Mouse (Mus musculus) embryonic fibroblast, embryonic 13.5 days (primary cell): Measurements from ENCODE around the gene Vmn1r44. TPM values are rescaled to one million over a fixed set of nuclear protein-coding genes. Genes with fewer than 3 reads are reported as not detected.
"Not testable (repeated sequence)": the region's sequence is repeated elsewhere in the genome, so short reads cannot be mapped to it uniquely, and the experiment has no call there.

Experiments
- H3K27ac ChIP-seq: 2 replicates; pipeline ENCODE4 v1.5.1; 2012; ENCODE audit warnings: low read length, control low read depth, inconsistent platforms; ENCODE audit not compliant: insufficient read depth
- H3K4me1 ChIP-seq: 2 replicates; pipeline ENCODE4 v1.6.1; 2011; ENCODE audit warnings: low read length; ENCODE audit not compliant: control insufficient read depth, insufficient read depth
- H3K4me3 ChIP-seq: 2 replicates; pipeline ENCODE4 v1.5.1; 2011; ENCODE audit warnings: mild to moderate bottlenecking, control low read depth, low read length; ENCODE audit not compliant: insufficient read depth
- CTCF ChIP-seq: IDR thresholded peaks from 2 replicates; pipeline ENCODE4 v1.5.1; 2011; ENCODE audit warnings: mild to moderate bottlenecking, control low read depth, low read length, moderate library complexity, borderline replicate concordance; ENCODE audit not compliant: insufficient read depth
- POLR2A ChIP-seq: IDR thresholded peaks from 2 replicates; pipeline ENCODE4 v1.6.1; 2011; ENCODE audit warnings: low read depth, mild to moderate bottlenecking, control low read depth, low read length, moderate library complexity
- polyA plus RNA-seq: library from polyadenylated mRNA; stranded (reverse); fragments of >200 nt; gene quantifications from 2 replicates; pipeline ENCODE4 v1.2.4, GENCODE M21; 2011; ENCODE audit warnings: low read depth; ENCODE audit not compliant: missing spikeins, insufficient read length

The Vmn1r44 gene
- not detected in 2 replicates for polyA plus RNA-seq

DNA sequence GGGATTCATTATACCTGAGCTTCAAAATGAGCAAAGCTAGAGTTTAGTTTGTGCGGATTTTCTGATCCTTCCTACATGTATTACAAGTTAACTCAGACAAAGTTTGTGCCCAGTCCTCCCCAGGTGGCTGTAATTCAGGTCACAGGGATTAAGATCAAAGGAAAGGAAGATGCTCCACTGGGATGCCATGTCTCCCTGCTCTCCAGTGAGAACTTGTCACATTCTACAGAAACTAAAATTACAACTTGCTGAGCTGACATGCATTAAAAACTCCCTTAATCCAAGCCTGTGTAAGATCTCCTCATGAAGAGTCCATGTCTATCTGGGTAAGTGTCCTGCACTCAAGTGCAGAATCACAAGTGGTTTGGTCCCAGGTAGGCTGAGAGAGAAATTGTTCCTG lies at the start of gene Vmn1r44:
Gene Vmn1r44 (plus strand): TSS at position 301 of the 400 bp plus-strand sequence.
- no peak for TF ChIP-seq CTCF
- TF ChIP-seq POLR2A, result no peak
- Histone ChIP-seq H3K4me3 (no peak within 1 kb of the TSS), H3K27ac (no peak within 1 kb of the TSS), H3K4me1 (no peaks in the 10 kb centered on the region)

GRCm38 (mm10) chr6:89857552-89857951 lies 25.9 kb upstream of the Vmn1r44 start:
- TF ChIP-seq CTCF, result no peak
- TF ChIP-seq POLR2A, result no peak
- H3K4me3 ChIP-seq, result no peak overlapping the region
- H3K4me1 ChIP-seq, result no peaks in the 10 kb centered on the region
- no peak overlapping the region for H3K27ac ChIP-seq

GRCm38 (mm10) chr6:89859839-89860238 lies 23.6 kb upstream of the Vmn1r44 start:
- H3K4me3 ChIP-seq, result no peak overlapping the region
- H3K27ac ChIP-seq, result no peak overlapping the region
- no peak for TF ChIP-seq CTCF
- TF ChIP-seq POLR2A, result no peak
- H3K4me1 ChIP-seq, result no peaks in the 10 kb centered on the region

DNA sequence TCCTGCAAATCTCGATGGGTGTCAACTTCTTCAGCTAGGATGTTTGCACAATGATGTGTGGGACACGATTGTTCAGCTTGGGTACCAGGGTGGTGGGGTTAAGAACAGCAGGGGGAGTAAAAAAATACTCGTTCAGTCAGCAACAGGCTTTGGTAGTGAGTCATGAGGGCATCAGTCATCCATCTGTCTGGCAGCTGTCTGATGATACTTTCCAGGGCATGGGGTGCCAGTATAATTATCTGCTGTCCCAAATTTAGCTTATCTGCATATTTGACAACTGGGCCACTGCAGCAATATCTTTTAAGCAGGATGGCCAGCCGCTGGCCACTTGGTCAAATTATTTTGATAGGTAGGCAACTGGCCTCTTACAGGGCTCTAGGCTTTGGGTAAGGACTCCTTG lies 19.7 kb upstream of the Vmn1r44 start:
- Histone ChIP-seq H3K4me1 (no peaks in the 10 kb centered on the region), H3K4me3 (no peak overlapping the region), H3K27ac (no peak overlapping the region)
- no peak for TF ChIP-seq POLR2A
- no peak for TF ChIP-seq CTCF

GRCm38 (mm10) chr6:89867276-89867675 lies 16.2 kb upstream of the Vmn1r44 start:
- H3K4me3 ChIP-seq, result no peak overlapping the region
- H3K27ac ChIP-seq, result peak overlapping the region; percentile 83; the same call in 1 of the 2 replicates
- no peak for TF ChIP-seq CTCF
- TF ChIP-seq POLR2A, result no peak
- H3K4me1 ChIP-seq, result no peaks in the 10 kb centered on the region

DNA sequence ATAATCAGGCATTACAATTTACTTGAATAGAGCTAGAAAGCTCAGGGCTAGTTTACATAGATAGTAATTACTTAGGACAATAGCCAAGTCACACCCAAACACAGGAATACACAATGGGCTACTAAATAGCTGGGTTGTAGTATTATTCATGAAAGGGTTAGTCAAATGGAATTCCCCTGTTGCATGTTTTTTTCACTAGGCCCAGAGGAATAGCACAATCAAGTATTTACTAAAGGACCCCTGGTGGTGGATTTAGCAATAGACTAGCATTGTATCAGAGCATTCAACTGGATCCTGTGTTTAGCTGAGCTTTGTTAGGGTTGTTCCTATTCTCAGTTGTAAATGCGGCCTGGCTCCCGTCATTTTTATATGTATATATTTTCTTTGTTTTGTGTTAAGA lies 15.5 kb upstream of the Vmn1r44 start:
- Histone ChIP-seq H3K4me3 (no peak overlapping the region), H3K27ac (no peak overlapping the region), H3K4me1 (no peaks in the 10 kb centered on the region)
- TF ChIP-seq POLR2A, result no peak
- TF ChIP-seq CTCF, result no peak

- H3K4me1 ChIP-seq, result not testable (repeated sequence)
Measured at GRCm38 (mm10) chr6:89876313-89876712, 7.1 kb upstream of the Vmn1r44 start, which contains the start of the genes Vmn1r42 and Vmn1r43. TSS of gene Vmn1r42 (minus strand) at chr6:89876413. TSS of gene Vmn1r43 (minus strand) at chr6:89876413.

DNA sequence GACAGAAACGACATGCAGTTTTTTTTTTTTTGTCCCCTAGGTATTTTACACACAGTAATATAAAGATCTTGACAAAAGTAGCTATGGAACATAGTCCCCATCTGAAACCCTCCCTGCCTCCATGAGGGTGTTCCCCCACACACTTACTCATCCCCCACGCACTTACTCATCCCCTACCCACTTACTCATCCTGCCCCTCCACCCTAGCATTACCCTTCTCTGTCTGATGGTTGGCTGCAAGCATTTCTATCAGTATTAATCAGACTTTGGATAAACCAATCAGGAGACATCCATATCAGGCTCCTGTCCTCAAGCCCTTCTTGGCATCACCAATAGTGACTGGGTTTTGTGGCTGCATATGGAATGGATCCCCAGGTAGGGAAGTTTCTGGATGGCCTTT lies 6.5 kb upstream of the Vmn1r44 start:
- Histone ChIP-seq H3K4me3 (no peak overlapping the region), H3K4me1 (no peaks in the 10 kb centered on the region), H3K27ac (no peak overlapping the region; the same call in 1 of the 2 replicates)
- no peak for TF ChIP-seq CTCF
- no peak for TF ChIP-seq POLR2A

More at GRCm38 (mm10) chr6:89876313-89876712, 7.1 kb upstream of the Vmn1r44 start, which contains the start of the genes Vmn1r42 and Vmn1r43:
- not testable (repeated sequence) for H3K4me3 ChIP-seq, H3K27ac ChIP-seq

DNA sequence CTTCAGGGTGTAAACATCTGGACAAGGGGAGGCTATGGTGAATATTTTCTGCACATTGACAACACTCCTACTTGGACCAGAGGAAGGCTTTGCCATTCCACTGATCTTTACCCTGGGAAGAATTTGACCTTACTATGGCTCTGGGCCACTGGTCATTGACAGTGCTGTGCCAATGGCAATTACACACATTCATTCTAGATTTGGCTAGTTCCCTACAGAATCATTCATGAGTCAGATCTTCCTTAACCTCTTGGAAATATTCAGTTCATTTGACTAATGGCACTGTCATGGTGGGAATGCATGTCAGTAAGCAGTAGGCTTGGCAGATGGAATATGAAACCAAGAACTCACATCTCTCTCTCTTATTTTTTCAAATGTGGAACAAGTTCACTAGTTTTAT lies 2.6 kb upstream of the Vmn1r44 start:
- 0 out of 2 replicates have a peak overlapping the region, but pooled peaks have one; percentile 47 for H3K27ac ChIP-seq
- H3K4me1 ChIP-seq, result no peaks in the 10 kb centered on the region
- no peak for TF ChIP-seq CTCF
- no peak for TF ChIP-seq POLR2A
- H3K4me3 ChIP-seq, result no peak overlapping the region

GRCm38 (mm10) chr6:89883812-89884211 lies 352 bp downstream of the Vmn1r44 start:
- no peak for TF ChIP-seq POLR2A
- no peak for TF ChIP-seq CTCF
- H3K27ac ChIP-seq, result no peak overlapping the region

DNA sequence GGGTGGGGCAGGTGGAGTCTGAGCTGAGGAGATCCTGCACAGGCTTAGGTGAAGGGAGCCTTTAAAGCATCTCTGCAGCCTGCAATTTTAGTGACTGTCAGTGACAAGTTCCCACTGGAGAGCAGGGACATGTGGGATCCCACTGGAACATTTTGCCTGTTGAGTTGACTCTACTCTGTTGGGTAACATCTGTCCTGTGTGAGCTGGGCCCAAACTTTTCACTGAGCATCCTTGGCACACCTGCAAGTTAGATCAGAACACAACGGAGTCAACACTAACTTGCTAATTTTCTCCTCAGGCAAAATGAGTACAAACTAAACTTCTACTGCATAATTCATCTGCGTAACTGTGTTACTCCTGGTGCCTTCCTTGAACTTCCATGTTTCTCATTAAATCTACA lies 57.0 kb downstream of the Vmn1r44 start, which contains the start of gene Vmn1r45:
Gene Vmn1r45 (minus strand): TSS at position 101 of the 400 bp plus-strand sequence.
- not testable (repeated sequence) for H3K27ac ChIP-seq, H3K4me3 ChIP-seq, H3K4me1 ChIP-seq

More at GRCm38 (mm10) chr6:89883812-89884211, 352 bp downstream of the Vmn1r44 start:
- no peaks in the 10 kb centered on the region for H3K4me1 ChIP-seq
- H3K4me3 ChIP-seq, result no peak overlapping the region
